ENCODE assay signal across 8 mouse cellular contexts in genomic region chr15:7263822-7264221, GRCm38 (mm10).
DNase-seq lines count a peak whose midpoint lies in the region; ATAC-seq and TF ChIP-seq lines count a peak whose summit lies in the region.
"Had no signal": no experiment of that assay in that cellular context is flagged by ENCODE, and none has a peak within 500 bp of the region (broad histone marks: within the 10 kb centered on the region; RNA-seq: fewer than 3 reads in every experiment).

No protein-coding gene starts in this region.

- H3K27ac ChIP-seq in left cerebral cortex, adult 2 months: no peak overlapping the region
- H3K27ac ChIP-seq in midbrain, embryonic 13.5 days: no peak overlapping the region
- H3K27ac ChIP-seq: stomach, embryonic 15.5 days had no signal

- WGBS in midbrain, embryonic 13.5 days: 14% methylated on average over 3 of the region's 3 CpGs

- TF ChIP-seq CTCF in left cerebral cortex, adult 2 months (IDR thresholded peaks at IDR 0.05): peak; percentile 95

- peak; percentile 70 for ATAC-seq in midbrain, embryonic 13.5 days

- no peaks in the 10 kb centered on the region for H3K9me3 ChIP-seq in midbrain, embryonic 13.5 days
- H3K9me3 ChIP-seq: stomach, embryonic 15.5 days had no signal

- no peaks in the 10 kb centered on the region for H3K27me3 ChIP-seq in midbrain, embryonic 13.5 days
- H3K27me3 ChIP-seq: stomach, embryonic 15.5 days had no signal

- intact Hi-C loops in left cerebral cortex, adult 2 months (cut with DNase I): no loop called here

- no peaks in the 10 kb centered on the region for H3K36me3 ChIP-seq in midbrain, embryonic 13.5 days
- H3K36me3 ChIP-seq: stomach, embryonic 15.5 days had no signal

- DNase-seq in adrenal gland, adult 18-20 months (ENCODE audit: low spot score in 2 of 2): peak; percentile 74 to 77
- peak; percentile 54 to 72 for DNase-seq in cerebellum, postnatal 25 days
- peak; percentile 74 to 83 for DNase-seq in frontal cortex, postnatal 36 days (ENCODE audit: low spot score in 2 of 2)
- DNase-seq in induced T-regulatory cell, adult 2 months (ENCODE audit: low read depth): peak; percentile 67
- DNase-seq in left cerebral cortex, adult 2 months (ENCODE audit: extremely low spot score in 1 of 2, low spot score in 2 of 2): peak; percentile 64 to 75
- peak; percentile 28 for DNase-seq in spleen, adult 12 weeks (ENCODE audit: low spot score)

- H3K9ac ChIP-seq in midbrain, embryonic 13.5 days (replicated peaks): no peak overlapping the region
- H3K9ac ChIP-seq: stomach, embryonic 15.5 days had no signal

- H3K4me2 ChIP-seq in midbrain, embryonic 13.5 days (replicated peaks): no peak overlapping the region
- H3K4me2 ChIP-seq: stomach, embryonic 15.5 days had no signal

- no peak overlapping the region for H3K4me3 ChIP-seq in left cerebral cortex, adult 2 months
- no peak overlapping the region for H3K4me3 ChIP-seq in midbrain, embryonic 13.5 days (replicated peaks)
- H3K4me3 ChIP-seq: stomach, embryonic 15.5 days had no signal

- no peaks in the 10 kb centered on the region for H3K4me1 ChIP-seq in midbrain, embryonic 13.5 days (replicated peaks)
- H3K4me1 ChIP-seq: stomach, embryonic 15.5 days had no signal

Comparison
In these comparisons a context has a peak if more than half of its experiments do, and no peak if none do; other contexts are left out.
1. DNase-seq: peak in every context shown above with its lines; median percentile 78 in frontal cortex, postnatal 36 days; 76 in adrenal gland, adult 18-20 months; 70 in left cerebral cortex, adult 2 months; 67 in induced T-regulatory cell, adult 2 months; 63 in cerebellum, postnatal 25 days; 28 in spleen, adult 12 weeks.